Mouse (Mus musculus) small intestine, adult 2 months (tissue): ENCODE results near the gene 4930430F08Rik. TPM values are rescaled to one million over a fixed set of nuclear protein-coding genes. Genes with fewer than 3 reads are reported as not detected.

Experiments used
- H3K27ac ChIP-seq: fragments of 200-500 bp; 2 replicates; pipeline ENCODE4 v1.5.1; 2012; ENCODE audit warnings: low read depth, low read length, control low read depth, inconsistent platforms; ENCODE audit not compliant: insufficient read depth
- H3K27me3 ChIP-seq: fragments of 200-500 bp; 2 replicates; pipeline ENCODE4 v1.6.1; 2012; ENCODE audit warnings: mild to moderate bottlenecking, moderate library complexity, low read length, inconsistent platforms; ENCODE audit not compliant: control insufficient read depth, insufficient read depth
- H3K36me3 ChIP-seq: fragments of 200-500 bp; 2 replicates; pipeline ENCODE4 v1.6.1; 2012; ENCODE audit warnings: mild to moderate bottlenecking, low read length, control low read depth, inconsistent platforms; ENCODE audit not compliant: control insufficient read depth, insufficient read depth
- H3K4me1 ChIP-seq: fragments of 200-500 bp; 2 replicates; pipeline ENCODE4 v1.6.1; 2012; ENCODE audit warnings: low read length, inconsistent platforms, mixed read lengths; ENCODE audit not compliant: control insufficient read depth, insufficient read depth, insufficient read length
- H3K4me3 ChIP-seq: fragments of 200-500 bp; 2 replicates; pipeline ENCODE4 v1.5.1; 2012; ENCODE audit warnings: low read depth, mild to moderate bottlenecking, control low read depth, inconsistent platforms, low read length, moderate library complexity
- CTCF ChIP-seq: fragments of 200-500 bp; IDR thresholded peaks from 2 replicates; pipeline ENCODE4 v1.5.1; 2012; ENCODE audit warnings: low read depth, mild to moderate bottlenecking, control low read depth, inconsistent platforms, low read length, moderate library complexity, mixed read lengths; ENCODE audit not compliant: insufficient replicate concordance, insufficient read length; ENCODE audit errors: extremely low read depth
- POLR2A ChIP-seq: fragments of 200-500 bp; IDR thresholded peaks from 2 replicates; pipeline ENCODE4 v1.6.1; 2012; ENCODE audit warnings: low read depth, mild to moderate bottlenecking, control low read depth, inconsistent platforms, low read length, moderate library complexity
- WGBS: fragments of 180-500 bp; shearing (Covaris S2); methylation state at CpG from one replicate; pipeline ENCODE4 v1.1.7; 2018; 5-methylcytosine and 5-hydroxymethylcytosine counted together
- polyA plus RNA-seq: library from polyadenylated mRNA; depleted of rRNA; stranded (reverse); fragments of >200 nt; gene quantifications from 2 replicates; pipeline ENCODE4 v1.2.3, GENCODE M21; 2012

4930430F08Rik gene
- polyA plus RNA-seq, 1 experiment: 1.2 TPM

DNA sequence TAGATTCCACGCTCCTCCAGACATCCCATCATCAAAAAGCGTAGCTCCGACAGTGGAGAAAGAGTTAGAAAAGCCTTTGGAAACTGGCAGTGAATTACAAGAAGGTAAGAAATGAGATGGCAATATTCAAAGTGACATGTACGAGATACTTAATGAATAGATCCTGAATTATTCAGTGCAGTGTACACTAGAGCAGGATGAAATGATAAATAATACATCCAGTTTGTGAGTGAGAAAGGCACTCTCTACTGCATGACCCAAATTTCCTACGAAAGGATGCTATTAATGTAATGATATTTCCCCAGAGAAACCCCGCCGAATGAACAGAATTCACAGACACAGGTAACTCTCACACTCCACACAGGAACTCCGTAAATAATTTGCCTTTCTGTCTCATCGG, 13.3 kb upstream of the 4930430F08Rik start:
- H3K27me3 ChIP-seq: no peaks in the 10 kb centered on the region
- H3K36me3 ChIP-seq: no peaks in the 10 kb centered on the region
- TF ChIP-seq CTCF (no peak), POLR2A (no peak)
- H3K27ac ChIP-seq: no peak overlapping the region
- H3K4me3 ChIP-seq: no peak overlapping the region
- WGBS: 84% methylated on average over 9 of the region's 9 CpGs
- no peaks in the 10 kb centered on the region for H3K4me1 ChIP-seq

DNA sequence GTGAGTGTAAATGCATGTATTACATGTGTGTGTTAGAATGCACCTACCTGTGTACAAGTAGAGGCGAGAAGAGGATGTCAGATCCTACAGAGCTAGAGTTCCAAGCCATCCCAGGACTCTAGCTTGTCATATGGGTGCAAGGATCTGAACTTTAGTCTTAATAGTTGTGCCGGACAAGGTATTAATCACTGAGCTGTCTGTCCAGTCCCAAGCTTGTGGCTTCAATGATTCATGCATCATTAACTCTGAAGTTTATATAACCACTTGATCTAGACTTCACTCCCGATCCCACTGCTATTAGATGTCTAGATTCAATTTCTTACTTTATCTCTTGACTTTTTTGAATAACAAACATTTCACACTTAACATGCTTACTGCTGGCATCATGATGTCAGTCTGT, 8.1 kb upstream of the 4930430F08Rik start:
- Histone ChIP-seq H3K27me3 (no peaks in the 10 kb centered on the region), H3K36me3 (no peaks in the 10 kb centered on the region), H3K27ac (no peak overlapping the region), H3K4me1 (no peaks in the 10 kb centered on the region), H3K4me3 (no peak overlapping the region)
- WGBS: 73% methylated on average over 3 of the region's 3 CpGs
- no peak for TF ChIP-seq CTCF
- TF ChIP-seq POLR2A: no peak

DNA sequence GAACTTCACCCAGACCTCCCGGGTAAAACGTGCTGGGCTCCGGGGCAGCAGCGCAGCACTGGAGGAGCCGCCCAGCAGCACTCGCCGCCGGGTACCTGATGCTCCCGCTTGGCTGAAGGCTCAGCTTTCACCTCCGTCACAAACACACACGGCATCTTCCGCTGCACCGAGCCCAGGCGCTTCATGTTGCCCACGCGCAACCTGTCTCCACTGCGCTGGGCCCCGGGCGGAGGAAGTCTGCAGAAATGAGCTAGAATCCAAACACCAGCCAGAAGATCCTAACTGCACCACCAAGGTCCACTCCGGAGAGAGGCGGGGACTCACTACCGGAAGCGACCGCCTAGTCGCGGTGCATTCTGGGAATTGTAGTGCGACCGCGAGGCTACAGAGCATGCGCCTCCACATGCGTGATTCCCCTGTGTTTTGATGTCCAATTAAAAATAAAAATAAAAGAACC, 1.3 kb downstream of the 4930430F08Rik start:
- no peak overlapping the region for H3K27ac ChIP-seq
- H3K36me3 ChIP-seq: peaks cover 1% of the 10 kb centered on the region; the same call in 1 of the 2 replicates
- H3K4me3 ChIP-seq: peak overlapping the region; percentile 71
- TF ChIP-seq CTCF (no peak), POLR2A (peak; percentile 54)
- H3K4me1 ChIP-seq: no peaks in the 10 kb centered on the region
- no peaks in the 10 kb centered on the region for H3K27me3 ChIP-seq
- WGBS: under 1% methylated on average over 31 of the region's 31 CpGs

- Histone ChIP-seq H3K36me3 (peaks cover 1% of the 10 kb centered on the region; the same call in 1 of the 2 replicates), H3K27ac (no peak overlapping the region), H3K27me3 (no peaks in the 10 kb centered on the region), H3K4me3 (peak overlapping the region; percentile 71), H3K4me1 (no peaks in the 10 kb centered on the region)
- 21% methylated on average over 7 of the region's 7 CpGs for WGBS
- TF ChIP-seq POLR2A: no peak
- no peak for TF ChIP-seq CTCF
Measured at GRCm38 (mm10) chr10:100588524-100588923, 1.7 kb downstream of the 4930430F08Rik start.

DNA sequence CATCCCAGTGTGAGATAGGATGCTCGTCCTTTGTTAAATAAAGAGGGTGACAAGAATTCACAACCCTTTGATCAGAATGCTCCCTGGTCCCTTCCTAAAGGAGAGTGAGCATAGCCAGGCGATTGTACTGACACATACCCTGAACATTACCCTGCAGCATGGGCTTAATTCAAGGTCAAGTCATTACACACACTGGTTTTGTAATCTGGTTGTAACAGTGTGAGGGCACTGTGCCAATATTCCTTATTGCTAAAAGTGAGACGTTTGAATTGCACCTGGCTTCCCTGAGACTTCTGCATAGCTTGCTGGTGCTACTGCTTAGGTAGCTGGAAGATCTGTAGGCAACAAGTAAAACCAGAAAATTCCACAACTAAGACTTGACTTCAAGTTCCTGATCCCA, 6.0 kb downstream of the 4930430F08Rik start:
- Histone ChIP-seq H3K4me1 (no peaks in the 10 kb centered on the region), H3K36me3 (peaks cover 1% of the 10 kb centered on the region; the same call in 1 of the 2 replicates), H3K4me3 (no peak overlapping the region), H3K27me3 (no peaks in the 10 kb centered on the region), H3K27ac (no peak overlapping the region)
- TF ChIP-seq POLR2A: no peak
- whole genome bisulfite sequencing: 50% methylated on average over 3 of the region's 3 CpGs

DNA sequence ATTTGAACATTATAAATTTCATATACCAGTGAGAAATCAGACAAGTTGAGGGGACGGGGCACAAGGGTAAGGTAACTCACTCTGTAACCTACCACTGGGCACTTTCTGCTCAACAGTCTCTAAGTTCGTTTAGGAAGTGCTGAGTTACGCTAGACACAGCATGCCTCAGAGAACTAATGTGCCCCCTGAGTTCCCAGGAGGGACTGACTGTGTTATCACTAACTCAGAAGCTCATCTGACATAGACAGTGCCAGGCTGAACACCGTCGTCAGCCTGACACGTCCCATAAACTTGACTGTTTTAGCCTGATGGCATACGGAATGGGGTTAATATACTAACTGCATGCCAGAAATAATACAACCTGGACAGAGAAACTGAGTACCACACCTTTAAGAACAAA, 14.9 kb downstream of the 4930430F08Rik start:
- 0 out of 2 replicates have a peak, but pooled peaks cover 2% of the 10 kb centered on the region for H3K36me3 ChIP-seq
- H3K4me3 ChIP-seq: no peak overlapping the region
- TF ChIP-seq CTCF: no peak
- no peak for TF ChIP-seq POLR2A
- no peaks in the 10 kb centered on the region for H3K27me3 ChIP-seq
- H3K27ac ChIP-seq: no peak overlapping the region
- H3K4me1 ChIP-seq: no peaks in the 10 kb centered on the region
- 95% methylated on average over 7 of the region's 7 CpGs for WGBS

DNA sequence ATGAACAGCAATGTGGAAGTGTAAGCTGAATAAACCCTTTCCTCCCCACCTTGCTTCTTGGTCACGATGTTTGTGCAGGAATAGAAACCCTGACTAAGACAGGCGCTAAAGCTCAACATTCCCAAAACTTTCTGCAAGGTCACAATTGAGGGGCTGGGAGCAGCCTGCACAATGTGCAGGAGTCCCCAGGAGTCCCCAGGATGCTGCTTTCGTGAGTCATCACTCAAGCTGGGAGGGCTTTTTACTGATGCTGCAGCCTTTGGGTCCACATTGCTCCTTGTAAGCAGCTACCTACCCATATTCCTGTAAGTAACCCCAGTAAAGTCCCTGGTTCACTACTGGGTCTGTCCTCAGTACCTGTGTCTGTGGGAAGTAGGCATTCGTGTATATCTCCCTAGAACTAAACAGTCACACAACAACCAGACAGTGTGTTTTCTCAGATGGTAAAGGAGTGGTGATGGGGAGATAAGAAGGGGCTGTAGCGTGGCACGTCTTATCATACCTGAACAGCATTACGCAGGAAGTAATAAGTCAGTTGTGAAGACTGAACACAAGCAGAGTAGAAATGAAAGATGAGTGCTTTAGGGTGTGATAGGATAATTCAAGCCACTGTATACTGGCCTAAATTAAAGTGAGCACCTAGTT, 15.6 kb downstream of the 4930430F08Rik start:
- Histone ChIP-seq H3K27ac (no peak overlapping the region), H3K4me3 (no peak overlapping the region)
- WGBS: 90% methylated on average over 7 of the region's 7 CpGs

More for the DNA sequence above, 15.6 kb downstream of the 4930430F08Rik start:
- Histone ChIP-seq H3K36me3 (0 out of 2 replicates have a peak, but pooled peaks cover 2% of the 10 kb centered on the region), H3K27me3 (no peaks in the 10 kb centered on the region), H3K4me1 (no peaks in the 10 kb centered on the region)
- no peak for TF ChIP-seq POLR2A
- TF ChIP-seq CTCF: no peak
